19 mouse cellular contexts compared by ENCODE assay signal in genomic region chr17:85944726-85945125, GRCm38 (mm10).
A peak's percentile ranks its signal among the peaks of the same experiment; 100 is the strongest.
DNase-seq lines count a peak whose midpoint lies in the region; ATAC-seq lines count a peak whose summit lies in the region.
"Had no signal": no experiment of that assay in that cellular context is flagged by ENCODE, and none has a peak within 500 bp of the region (broad histone marks: within the 10 kb centered on the region; RNA-seq: fewer than 3 reads in every experiment).

No protein-coding gene starts in this region.

- H3K27me3 ChIP-seq in heart, embryonic 10.5 days (ENCODE audit: insufficient read depth, poor library complexity, severe bottlenecking), result peaks cover 42% of the 10 kb centered on the region
- no peaks in the 10 kb centered on the region for H3K27me3 ChIP-seq in midbrain, embryonic 11.5 days (ENCODE audit: control insufficient read depth, insufficient read depth, low read length)
- H3K27me3 ChIP-seq in midbrain, embryonic 15.5 days (replicated peaks), result no peaks in the 10 kb centered on the region
- peaks cover 26% of the 10 kb centered on the region for H3K27me3 ChIP-seq in embryonic facial prominence, embryonic 10.5 days (replicated peaks; ENCODE audit: low read depth, poor library complexity, severe bottlenecking)
- peaks cover 8% of the 10 kb centered on the region; the same call in 1 of the 2 replicates for H3K27me3 ChIP-seq in kidney, embryonic 16.5 days (ENCODE audit: insufficient read depth, low read length)
- H3K27me3 ChIP-seq: forebrain, embryonic 13.5 days; forebrain, embryonic 15.5 days had no signal

- ATAC-seq in midbrain, embryonic 11.5 days (ENCODE audit: low FRiP score), result no peak
- ATAC-seq in midbrain, embryonic 15.5 days (replicated peaks), result no peak
- ATAC-seq in kidney, embryonic 16.5 days (ENCODE audit: low FRiP score, low TSS enrichment), result no peak
- ATAC-seq: forebrain, embryonic 13.5 days; forebrain, embryonic 15.5 days had no signal

- DNase-seq in heart, embryonic 10.5 days (ENCODE audit: low spot score), result peak; percentile 61
- DNase-seq in heart, postnatal 14 days, result no peak
- peak; percentile 77 for DNase-seq in midbrain, embryonic 11.5 days (ENCODE audit: low spot score, missing footprints)
- peak; percentile 7 for DNase-seq in embryonic facial prominence, embryonic 10.5 days (ENCODE audit: low spot score)
- DNase-seq: adrenal gland, adult 2 months; adrenal gland, postnatal 10 days; adrenal gland, postnatal 25 days; cerebellum, adult 11 months; cerebellum, adult 18-20 months; cerebellum, adult 8-10 months; cerebellum, adult 9-11 months; cerebellum, postnatal 14 days; cerebellum, postnatal 36 days; embryo, embryonic 11 days had no signal

- intact Hi-C loops in heart, postnatal 14 days (cut with DNase I), result no loop called here

- H3K36me3 ChIP-seq in heart, embryonic 10.5 days, result no peaks in the 10 kb centered on the region
- H3K36me3 ChIP-seq in midbrain, embryonic 11.5 days (ENCODE audit: control insufficient read depth, insufficient read depth, low read length), result no peaks in the 10 kb centered on the region
- H3K36me3 ChIP-seq in midbrain, embryonic 15.5 days (replicated peaks), result no peaks in the 10 kb centered on the region
- no peaks in the 10 kb centered on the region for H3K36me3 ChIP-seq in embryonic facial prominence, embryonic 10.5 days (replicated peaks)
- H3K36me3 ChIP-seq in kidney, embryonic 16.5 days (ENCODE audit: insufficient read depth, low read length), result no peaks in the 10 kb centered on the region
- H3K36me3 ChIP-seq: embryonic facial prominence, embryonic 12.5 days; forebrain, embryonic 15.5 days had no signal

- 80% methylated on average over 4 of the region's 4 CpGs for WGBS in heart, embryonic 10.5 days
- 83% methylated on average over 4 of the region's 4 CpGs for WGBS in midbrain, embryonic 11.5 days
- 86% methylated on average over 4 of the region's 4 CpGs for WGBS in midbrain, embryonic 15.5 days
- 83% methylated on average over 4 of the region's 4 CpGs for WGBS in embryonic facial prominence, embryonic 10.5 days
- WGBS in kidney, embryonic 16.5 days, result 82% methylated on average over 4 of the region's 4 CpGs

- no peak overlapping the region for H3K4me2 ChIP-seq in midbrain, embryonic 11.5 days
- no peak overlapping the region for H3K4me2 ChIP-seq in midbrain, embryonic 15.5 days
- H3K4me2 ChIP-seq in kidney, embryonic 16.5 days (replicated peaks; ENCODE audit: low read depth, low read length), result no peak overlapping the region
- H3K4me2 ChIP-seq: embryonic facial prominence, embryonic 12.5 days; forebrain, embryonic 13.5 days; forebrain, embryonic 15.5 days had no signal

- H3K27ac ChIP-seq in heart, embryonic 10.5 days, result no peak overlapping the region
- H3K27ac ChIP-seq in midbrain, embryonic 11.5 days (ENCODE audit: low read depth, low read length), result no peak overlapping the region
- H3K27ac ChIP-seq in midbrain, embryonic 15.5 days, result no peak overlapping the region
- no peak overlapping the region for H3K27ac ChIP-seq in embryonic facial prominence, embryonic 10.5 days (replicated peaks)
- no peak overlapping the region for H3K27ac ChIP-seq in kidney, embryonic 16.5 days (ENCODE audit: low read length)
- H3K27ac ChIP-seq: embryonic facial prominence, embryonic 12.5 days; forebrain, embryonic 13.5 days; forebrain, embryonic 15.5 days had no signal

- H3K9ac ChIP-seq in midbrain, embryonic 11.5 days (ENCODE audit: low read length), result no peak overlapping the region
- H3K9ac ChIP-seq in midbrain, embryonic 15.5 days, result no peak overlapping the region
- H3K9ac ChIP-seq in kidney, embryonic 16.5 days (replicated peaks; ENCODE audit: low read length), result no peak overlapping the region
- H3K9ac ChIP-seq: embryonic facial prominence, embryonic 12.5 days; forebrain, embryonic 13.5 days; forebrain, embryonic 15.5 days had no signal

- no peak overlapping the region for H3K4me3 ChIP-seq in heart, embryonic 10.5 days
- no peak overlapping the region for H3K4me3 ChIP-seq in midbrain, embryonic 11.5 days (ENCODE audit: low read depth, low read length)
- H3K4me3 ChIP-seq in midbrain, embryonic 15.5 days, result no peak overlapping the region
- no peak overlapping the region for H3K4me3 ChIP-seq in embryonic facial prominence, embryonic 10.5 days
- no peak overlapping the region for H3K4me3 ChIP-seq in kidney, embryonic 16.5 days (ENCODE audit: low read length)
- H3K4me3 ChIP-seq: embryonic facial prominence, embryonic 12.5 days; forebrain, embryonic 13.5 days; forebrain, embryonic 15.5 days had no signal

- H3K9me3 ChIP-seq in heart, embryonic 10.5 days, result no peaks in the 10 kb centered on the region
- no peaks in the 10 kb centered on the region for H3K9me3 ChIP-seq in midbrain, embryonic 11.5 days (ENCODE audit: control insufficient read depth, low read length)
- no peaks in the 10 kb centered on the region for H3K9me3 ChIP-seq in midbrain, embryonic 15.5 days
- no peaks in the 10 kb centered on the region for H3K9me3 ChIP-seq in embryonic facial prominence, embryonic 10.5 days
- no peaks in the 10 kb centered on the region for H3K9me3 ChIP-seq in kidney, embryonic 16.5 days (ENCODE audit: low read length)
- H3K9me3 ChIP-seq: embryonic facial prominence, embryonic 12.5 days; forebrain, embryonic 13.5 days; forebrain, embryonic 15.5 days had no signal

- peaks cover 8% of the 10 kb centered on the region; the same call in 1 of the 2 replicates for H3K4me1 ChIP-seq in heart, embryonic 10.5 days
- no peaks in the 10 kb centered on the region; the same call in 1 of the 2 replicates for H3K4me1 ChIP-seq in midbrain, embryonic 11.5 days (ENCODE audit: control insufficient read depth, insufficient read depth, low read length)
- peaks cover 17% of the 10 kb centered on the region for H3K4me1 ChIP-seq in midbrain, embryonic 15.5 days
- peaks cover 28% of the 10 kb centered on the region for H3K4me1 ChIP-seq in embryonic facial prominence, embryonic 10.5 days
- H3K4me1 ChIP-seq in kidney, embryonic 16.5 days (ENCODE audit: insufficient read depth, low read length), result no peaks in the 10 kb centered on the region; the same call in 1 of the 2 replicates

Comparison
In these comparisons a context has a peak if more than half of its experiments do, and no peak if none do; other contexts are left out.
1. DNase-seq: peak in heart, embryonic 10.5 days (single experiment), midbrain, embryonic 11.5 days (single experiment) and embryonic facial prominence, embryonic 10.5 days (single experiment); none in heart, postnatal 14 days (0 of 2).